Mouse (Mus musculus): ENCODE measurements at regions not wholly inside any gene's neighbourhood (a gene's known extent, or its start where the extent isn't known, plus 50 kb on each side); places are given as distances from the start of the nearest gene placed in this dataset.

DNA sequence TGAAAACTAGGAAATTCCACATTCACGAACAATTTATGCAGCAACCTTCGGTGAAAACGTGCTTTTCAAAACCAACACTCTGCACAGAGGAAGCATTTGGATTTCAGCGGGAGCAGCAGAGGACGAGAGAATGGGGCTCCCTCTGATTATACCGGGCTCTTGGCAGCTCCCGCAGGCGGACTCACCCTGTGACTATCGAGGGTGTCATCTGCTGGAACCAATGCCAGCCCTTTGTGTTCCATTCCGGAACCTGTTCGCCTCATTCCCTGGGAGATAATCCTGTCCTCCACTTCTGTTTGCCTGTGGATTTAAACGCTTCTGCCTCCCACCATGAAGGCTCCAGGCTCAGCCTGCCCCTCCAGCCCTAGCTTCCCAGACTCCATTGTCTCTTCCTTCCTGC, 77.1 kb downstream of the Utp18 start:
- H3K36me3 ChIP-seq = no peaks in the 10 kb centered on the region
- no peak overlapping the region for H3K9ac ChIP-seq
- H3K4me2 ChIP-seq = no peak overlapping the region
- WGBS = 80% methylated on average over 12 of the region's 12 CpGs
- H3K27me3 ChIP-seq (replicated peaks) = no peaks in the 10 kb centered on the region
- no peaks in the 10 kb centered on the region for H3K4me1 ChIP-seq (replicated peaks)
- no peaks in the 10 kb centered on the region for H3K9me3 ChIP-seq (replicated peaks)
- no peak overlapping the region for H3K27ac ChIP-seq (ENCODE audit: poor library complexity, severe bottlenecking)
- no peak overlapping the region for H3K4me3 ChIP-seq
- ATAC-seq (ENCODE audit: insufficient number of reproducible peaks, low FRiP score) = no peak

DNA sequence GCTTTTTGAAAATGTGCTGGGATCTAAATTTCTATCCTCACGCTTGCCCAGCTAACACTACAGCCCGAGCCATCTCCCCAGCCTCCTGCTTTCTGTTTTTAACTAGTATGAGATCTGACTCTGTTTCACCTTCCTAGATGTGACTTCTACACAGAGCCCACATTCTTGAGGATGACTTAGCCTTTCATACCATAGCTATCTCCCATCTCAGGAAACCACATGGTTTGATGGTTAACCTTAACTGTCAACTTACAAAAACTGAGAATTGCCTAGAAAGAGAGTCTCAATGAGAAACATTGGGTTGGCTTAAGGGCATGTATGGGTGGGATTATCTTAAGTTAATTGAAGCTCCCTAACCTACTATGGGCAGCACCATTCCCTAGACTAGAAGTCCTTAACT, 78.4 kb downstream of the Utp18 start:
- no peak overlapping the region for H3K4me2 ChIP-seq
- H3K27me3 ChIP-seq (replicated peaks) = no peaks in the 10 kb centered on the region
- H3K9me3 ChIP-seq (replicated peaks) = no peaks in the 10 kb centered on the region
- no peaks in the 10 kb centered on the region for H3K4me1 ChIP-seq (replicated peaks)
- no peak for ATAC-seq (ENCODE audit: insufficient number of reproducible peaks, low FRiP score)
- no peak overlapping the region for H3K4me3 ChIP-seq
- 86% methylated on average over 2 of the region's 2 CpGs for WGBS
- H3K36me3 ChIP-seq = no peaks in the 10 kb centered on the region
- H3K27ac ChIP-seq (ENCODE audit: poor library complexity, severe bottlenecking) = no peak overlapping the region
- no peak overlapping the region for H3K9ac ChIP-seq

GRCm38 (mm10) chr11:93771143-93771940, 114.2 kb downstream of the Utp18 start:
- peaks cover 5% of the 10 kb centered on the region for H3K27me3 ChIP-seq (replicated peaks)
- no peaks in the 10 kb centered on the region for H3K36me3 ChIP-seq
- ATAC-seq (ENCODE audit: insufficient number of reproducible peaks, low FRiP score) = no peak
- no peaks in the 10 kb centered on the region for H3K9me3 ChIP-seq (replicated peaks)
- no peak overlapping the region for H3K9ac ChIP-seq
- no peak overlapping the region for H3K4me3 ChIP-seq
- WGBS = 63% methylated on average over 5 of the region's 5 CpGs
- no peak overlapping the region for H3K4me2 ChIP-seq
- H3K27ac ChIP-seq (ENCODE audit: poor library complexity, severe bottlenecking) = no peak overlapping the region
- no peaks in the 10 kb centered on the region for H3K4me1 ChIP-seq (replicated peaks)

DNA sequence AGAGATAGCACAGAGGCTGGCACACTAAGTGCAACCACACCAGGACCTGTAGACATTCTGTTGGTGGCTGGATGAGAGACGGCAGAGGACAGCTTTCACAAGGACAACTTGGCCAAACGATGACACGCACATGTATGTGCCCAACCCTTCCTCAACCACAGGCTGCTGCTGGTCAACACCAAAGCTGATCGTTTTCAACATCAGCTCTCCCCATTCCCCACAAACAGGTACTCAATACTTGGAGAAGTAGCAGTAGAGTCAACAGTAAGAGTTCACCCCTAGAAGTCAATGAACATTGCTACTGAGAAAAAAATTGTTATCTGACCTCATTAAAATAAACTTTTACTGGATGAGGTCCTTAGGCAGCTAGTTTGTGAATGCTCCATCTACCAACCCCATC, 119.6 kb downstream of the Utp18 start:
- Histone ChIP-seq H3K4me3 (no peak overlapping the region), H3K9me3 (replicated peaks) (no peaks in the 10 kb centered on the region), H3K36me3 (no peaks in the 10 kb centered on the region), H3K27me3 (replicated peaks) (peaks cover 20% of the 10 kb centered on the region), H3K9ac (no peak overlapping the region), H3K4me1 (replicated peaks) (0 out of 2 replicates have a peak, but pooled peaks cover 3% of the 10 kb centered on the region), H3K27ac (ENCODE audit: poor library complexity, severe bottlenecking) (no peak overlapping the region), H3K4me2 (no peak overlapping the region)
- ATAC-seq (ENCODE audit: insufficient number of reproducible peaks, low FRiP score) = no peak
- WGBS = 83% methylated on average over 4 of the region's 4 CpGs

GRCm38 (mm10) chr11:93762832-93763530, 122.6 kb downstream of the Utp18 start:
- ATAC-seq (ENCODE audit: insufficient number of reproducible peaks, low FRiP score) = no peak
- H3K36me3 ChIP-seq = no peaks in the 10 kb centered on the region
- H3K9ac ChIP-seq = no peak overlapping the region
- 22% methylated on average over 18 of the region's 18 CpGs for WGBS
- H3K4me3 ChIP-seq = no peak overlapping the region
- no peak overlapping the region for H3K27ac ChIP-seq (ENCODE audit: poor library complexity, severe bottlenecking)
- H3K9me3 ChIP-seq (replicated peaks) = no peaks in the 10 kb centered on the region
- 0 out of 2 replicates have a peak, but pooled peaks cover 3% of the 10 kb centered on the region for H3K4me1 ChIP-seq (replicated peaks)
- peaks cover 18% of the 10 kb centered on the region for H3K27me3 ChIP-seq (replicated peaks)
- peak overlapping the region; percentile 52 for H3K4me2 ChIP-seq

DNA sequence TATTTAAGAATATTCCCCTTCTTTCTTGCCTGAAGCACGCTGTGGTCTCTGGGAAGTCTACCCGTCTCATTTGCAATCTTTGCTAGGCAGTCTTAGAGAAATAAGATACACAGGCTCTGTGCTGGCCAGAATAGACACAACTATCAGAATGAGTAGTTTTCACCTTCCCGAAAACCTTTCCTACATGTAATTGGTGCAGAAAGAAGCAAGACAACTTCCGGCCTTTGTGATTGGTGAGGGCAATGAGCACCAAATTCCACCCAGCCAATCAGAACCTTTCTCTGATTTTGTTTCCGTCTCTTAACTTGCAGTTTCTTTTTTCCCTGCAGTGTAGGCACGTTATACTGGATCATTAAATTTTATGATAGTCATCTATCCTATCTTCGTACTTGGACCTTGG, 127.7 kb downstream of the Utp18 start:
- WGBS = 77% methylated on average over 7 of the region's 7 CpGs
- no peak for ATAC-seq (ENCODE audit: insufficient number of reproducible peaks, low FRiP score)

GRCm38 (mm10) chr11:93736618-93737017, 148.9 kb downstream of the Utp18 start:
- Histone ChIP-seq H3K27me3 (replicated peaks) (no peaks in the 10 kb centered on the region), H3K4me2 (no peak overlapping the region), H3K27ac (ENCODE audit: poor library complexity, severe bottlenecking) (no peak overlapping the region), H3K4me3 (no peak overlapping the region), H3K9me3 (replicated peaks) (no peaks in the 10 kb centered on the region), H3K9ac (no peak overlapping the region), H3K36me3 (no peaks in the 10 kb centered on the region), H3K4me1 (replicated peaks) (peaks cover 6% of the 10 kb centered on the region; the same call in 1 of the 2 replicates)
- 88% methylated on average over 10 of the region's 10 CpGs for WGBS
- no peak for ATAC-seq (ENCODE audit: insufficient number of reproducible peaks, low FRiP score)

More for the DNA sequence above, 127.7 kb downstream of the Utp18 start:
- Histone ChIP-seq H3K36me3 (no peaks in the 10 kb centered on the region), H3K4me3 (no peak overlapping the region), H3K27me3 (replicated peaks) (peaks cover 8% of the 10 kb centered on the region; the same call in 1 of the 2 replicates), H3K4me1 (replicated peaks) (no peaks in the 10 kb centered on the region), H3K9me3 (replicated peaks) (no peaks in the 10 kb centered on the region), H3K27ac (ENCODE audit: poor library complexity, severe bottlenecking) (no peak overlapping the region), H3K4me2 (no peak overlapping the region), H3K9ac (no peak overlapping the region)

- 58% methylated on average over 11 of the region's 11 CpGs for WGBS
- 0 out of 2 replicates have a peak overlapping the region, but pooled peaks have one; percentile 10 for H3K4me3 ChIP-seq
- no peaks in the 10 kb centered on the region for H3K9me3 ChIP-seq (replicated peaks)
- H3K4me1 ChIP-seq (replicated peaks) = peaks cover 6% of the 10 kb centered on the region; the same call in 1 of the 2 replicates
- H3K27me3 ChIP-seq (replicated peaks) = no peaks in the 10 kb centered on the region
- no peaks in the 10 kb centered on the region for H3K36me3 ChIP-seq
- H3K4me2 ChIP-seq = peak overlapping the region; percentile 16; the same call in 1 of the 2 replicates
- no peak overlapping the region for H3K27ac ChIP-seq (ENCODE audit: poor library complexity, severe bottlenecking)
- H3K9ac ChIP-seq = no peak overlapping the region
- ATAC-seq (ENCODE audit: insufficient number of reproducible peaks, low FRiP score) = no peak
Measured at GRCm38 (mm10) chr11:93733568-93734185, 151.9 kb downstream of the Utp18 start.

DNA sequence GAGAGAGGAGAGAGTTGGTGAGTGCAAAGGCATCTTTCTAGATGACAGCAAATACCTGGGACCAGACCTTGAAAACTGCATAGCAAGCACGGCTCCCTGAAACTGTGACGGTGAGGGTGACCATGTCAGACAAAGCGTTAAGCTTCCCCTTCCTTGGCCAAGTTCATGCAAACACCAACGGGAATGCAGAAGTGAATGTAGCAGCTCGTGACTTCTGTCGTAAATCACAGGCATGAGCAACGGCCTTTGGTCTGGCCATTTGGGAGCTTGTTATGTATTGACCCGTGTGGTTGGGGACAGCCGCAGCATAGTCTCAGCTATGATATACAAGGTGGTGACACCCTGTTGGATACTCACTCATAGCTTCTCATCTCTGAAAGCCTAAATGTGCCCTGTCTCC, 156.4 kb downstream of the Utp18 start:
- H3K27me3 ChIP-seq (replicated peaks) = no peaks in the 10 kb centered on the region
- WGBS = 87% methylated on average over 9 of the region's 9 CpGs

DNA sequence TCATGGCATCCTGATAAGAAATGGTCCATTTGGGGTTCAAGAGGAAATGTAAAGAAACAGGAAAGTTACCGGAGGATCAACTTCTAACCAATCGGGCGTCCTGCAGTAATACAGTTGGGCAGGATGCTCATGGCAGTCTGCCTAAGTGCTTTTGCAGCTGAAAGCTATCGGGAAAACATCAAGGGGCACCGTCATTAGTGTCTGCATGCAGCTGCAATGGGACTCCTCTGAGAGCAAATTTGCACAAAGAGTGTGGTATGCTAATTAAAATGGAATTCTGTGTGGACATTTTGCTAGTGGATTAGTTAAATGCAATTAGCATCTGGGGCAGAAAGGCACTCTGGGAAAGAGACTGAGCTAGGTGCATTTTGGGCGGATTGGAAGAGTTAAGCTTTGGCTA, 160.3 kb downstream of the Utp18 start:
- H3K9me3 ChIP-seq (replicated peaks) = peaks cover 3% of the 10 kb centered on the region; the same call in 1 of the 2 replicates
- WGBS = 81% methylated on average over 6 of the region's 6 CpGs
- H3K9ac ChIP-seq = no peak overlapping the region
- H3K4me2 ChIP-seq = no peak overlapping the region
- no peak overlapping the region for H3K4me3 ChIP-seq
- H3K27me3 ChIP-seq (replicated peaks) = no peaks in the 10 kb centered on the region
- no peak for ATAC-seq (ENCODE audit: insufficient number of reproducible peaks, low FRiP score)
- H3K4me1 ChIP-seq (replicated peaks) = no peaks in the 10 kb centered on the region
- H3K27ac ChIP-seq (ENCODE audit: poor library complexity, severe bottlenecking) = no peak overlapping the region
- H3K36me3 ChIP-seq = no peaks in the 10 kb centered on the region

More for the DNA sequence above, 156.4 kb downstream of the Utp18 start:
- no peaks in the 10 kb centered on the region for H3K36me3 ChIP-seq
- no peak overlapping the region for H3K4me3 ChIP-seq
- no peak overlapping the region for H3K27ac ChIP-seq (ENCODE audit: poor library complexity, severe bottlenecking)
- no peak overlapping the region for H3K4me2 ChIP-seq
- no peak for ATAC-seq (ENCODE audit: insufficient number of reproducible peaks, low FRiP score)
- no peak overlapping the region for H3K9ac ChIP-seq
- H3K4me1 ChIP-seq (replicated peaks) = peaks cover 6% of the 10 kb centered on the region; the same call in 1 of the 2 replicates
- H3K9me3 ChIP-seq (replicated peaks) = peaks cover 3% of the 10 kb centered on the region; the same call in 1 of the 2 replicates

- no peak for ATAC-seq (ENCODE audit: insufficient number of reproducible peaks, low FRiP score)
- 88% methylated on average over 2 of the region's 2 CpGs for WGBS
- no peak overlapping the region for H3K4me2 ChIP-seq
Measured at GRCm38 (mm10) chr11:93719141-93719540, 166.4 kb downstream of the Utp18 start.

More at GRCm38 (mm10) chr11:93719141-93719540, 166.4 kb downstream of the Utp18 start:
- Histone ChIP-seq H3K27ac (ENCODE audit: poor library complexity, severe bottlenecking) (no peak overlapping the region), H3K27me3 (replicated peaks) (no peaks in the 10 kb centered on the region), H3K4me1 (replicated peaks) (no peaks in the 10 kb centered on the region), H3K36me3 (no peaks in the 10 kb centered on the region), H3K4me3 (no peak overlapping the region), H3K9ac (no peak overlapping the region), H3K9me3 (replicated peaks) (no peaks in the 10 kb centered on the region)

Data from heart, embryonic 12.5 days (tissue).